Mouse (Mus musculus): ENCODE results near the gene Cox6b2.
A peak's percentile ranks its signal among the peaks of the same experiment; 100 is the strongest.

The Cox6b2 gene

DNA sequence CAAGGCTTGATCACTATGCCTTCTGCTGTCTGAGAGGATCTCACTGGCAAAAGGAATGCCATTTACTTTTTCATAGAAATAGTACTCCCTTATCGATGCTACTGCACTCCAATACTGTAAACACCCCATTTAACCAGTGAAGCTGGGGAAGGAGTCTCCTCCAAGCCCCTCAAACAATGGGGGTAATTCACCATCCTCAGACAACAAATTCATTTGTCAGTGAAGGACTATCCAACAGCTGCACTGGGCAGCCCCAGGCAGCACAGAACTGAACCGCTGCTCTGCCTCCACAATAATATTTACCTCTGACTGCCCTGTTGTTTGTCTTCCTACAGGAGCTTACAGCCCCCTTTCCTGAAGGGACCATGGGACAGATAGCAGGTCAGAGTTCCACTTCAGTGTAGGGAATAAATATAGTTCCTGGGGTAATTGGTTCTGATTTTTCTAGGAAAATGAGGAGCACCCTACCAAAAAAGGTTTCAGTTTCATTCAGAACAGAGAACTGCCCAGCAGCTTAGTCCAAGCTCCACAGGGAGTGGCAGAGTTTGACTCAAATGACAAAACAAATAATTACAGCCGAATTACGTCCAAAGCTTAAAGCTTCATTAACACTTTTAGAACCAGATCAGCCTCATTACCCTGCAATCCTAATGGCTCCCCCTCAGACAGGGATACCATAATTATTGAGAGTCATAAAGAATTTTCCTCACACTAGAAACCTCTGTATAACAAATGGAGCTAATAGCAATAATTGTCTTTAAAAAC, 12.2 kb upstream of the Cox6b2 start:
- no peak for DNase-seq (ENCODE audit: extremely low spot score)

DNA sequence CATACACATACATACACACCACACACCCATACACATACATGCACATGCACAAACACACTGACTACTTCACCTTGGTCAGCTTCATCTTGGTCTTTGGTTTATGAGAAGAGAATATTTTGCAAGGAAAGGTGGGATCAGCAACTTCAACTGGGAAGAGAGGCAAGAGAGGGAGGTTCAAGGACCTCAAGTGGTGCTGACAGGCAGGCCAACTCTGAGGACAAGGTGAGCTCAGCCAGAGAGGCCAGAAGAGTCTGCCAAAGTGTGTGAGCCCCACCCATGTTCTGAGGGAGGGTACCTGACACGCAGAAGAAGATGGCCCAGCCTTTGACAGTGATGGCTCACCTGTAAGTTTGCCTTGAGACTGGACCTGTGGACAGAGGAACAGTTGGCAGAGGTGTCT, 6.8 kb upstream of the Cox6b2 start:
- no peak for DNase-seq (ENCODE audit: extremely low spot score)

GRCm38 (mm10) chr7:4751971-4752820, 698 bp downstream of the Cox6b2 start:
- peak; percentile 80 for DNase-seq (ENCODE audit: extremely low spot score)

DNA sequence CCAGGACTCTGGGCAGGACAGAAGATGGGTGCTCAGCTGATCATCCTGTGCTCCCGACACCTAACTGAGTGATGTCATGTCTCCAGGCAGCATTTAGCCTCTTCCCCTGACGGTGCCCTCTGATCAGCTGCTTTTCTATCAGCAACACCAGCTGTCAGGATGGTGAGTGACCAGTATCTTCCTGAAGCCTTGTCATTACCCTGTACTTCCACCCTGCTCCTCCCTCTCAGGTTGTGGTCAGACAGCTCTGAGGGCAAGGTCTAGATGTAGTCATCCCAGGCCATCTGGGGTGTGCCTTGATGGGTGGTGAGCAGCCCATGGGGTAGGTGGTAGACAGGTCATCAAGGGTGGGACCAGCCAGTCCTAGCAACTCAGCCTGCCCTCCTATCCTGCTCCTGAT, 3.7 kb downstream of the Cox6b2 start:
- no peak for DNase-seq (ENCODE audit: extremely low spot score)

- DNase-seq (ENCODE audit: extremely low spot score), result no peak
These were observed 4.6 kb downstream of the Cox6b2 start for GRCm38 (mm10) chr7:4748321-4748720.

DNA sequence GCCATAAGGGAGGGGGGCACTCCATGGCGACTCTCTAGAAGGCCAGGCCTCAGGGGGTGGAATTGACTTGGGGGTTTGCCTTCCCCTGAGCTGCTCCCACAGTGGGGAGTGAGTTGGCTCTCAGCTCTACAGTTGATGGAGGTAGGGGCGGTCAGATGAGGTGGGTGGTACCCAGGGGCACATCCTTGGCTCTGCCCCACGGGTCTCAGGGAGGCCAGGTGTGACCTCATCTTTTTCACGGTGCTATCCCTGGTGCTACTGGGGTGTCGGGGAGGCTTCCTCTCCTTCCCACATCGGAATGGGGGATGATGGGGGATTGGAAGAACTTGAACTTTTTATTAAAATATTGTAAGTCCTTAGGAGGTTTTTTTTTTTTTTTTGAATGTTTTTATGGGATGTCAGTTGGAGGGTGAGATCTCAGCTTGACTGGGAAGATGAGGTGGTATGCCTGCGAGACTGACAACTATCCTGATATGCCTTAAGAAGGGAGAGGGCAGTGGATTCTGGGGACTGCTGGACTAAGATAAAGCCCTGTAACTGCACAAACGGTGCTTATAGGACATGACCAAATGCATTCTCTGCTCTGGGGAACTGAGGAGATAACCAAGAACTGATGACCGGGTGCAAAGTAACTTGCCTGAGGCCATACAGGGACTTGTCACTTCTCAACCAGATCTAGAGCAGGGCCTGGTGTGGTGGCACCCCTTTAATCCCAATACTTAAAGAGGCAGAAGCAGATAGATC, 5.6 kb downstream of the Cox6b2 start:
- no peak for DNase-seq (ENCODE audit: extremely low spot score)

- DNase-seq (ENCODE audit: extremely low spot score), result no peak
These were observed 6.4 kb downstream of the Cox6b2 start for GRCm38 (mm10) chr7:4746326-4746980.

GRCm38 (mm10) chr7:4744886-4745285, 8.0 kb downstream of the Cox6b2 start:
- no peak for DNase-seq (ENCODE audit: extremely low spot score)

- no peak for DNase-seq (ENCODE audit: extremely low spot score)
These were observed 9.5 kb downstream of the Cox6b2 start for GRCm38 (mm10) chr7:4743354-4743753.

GRCm38 (mm10) chr7:4742482-4742819, 10.4 kb downstream of the Cox6b2 start:
- DNase-seq (ENCODE audit: extremely low spot score), result no peak

- no peak for DNase-seq (ENCODE audit: extremely low spot score)
These were observed 11.0 kb downstream of the Cox6b2 start for GRCm38 (mm10) chr7:4741672-4742481.

- DNase-seq (ENCODE audit: extremely low spot score), result peak; percentile 69
These were observed 11.7 kb downstream of the Cox6b2 start for GRCm38 (mm10) chr7:4741151-4741550.

- DNase-seq (ENCODE audit: extremely low spot score), result no peak
These were observed 12.6 kb downstream of the Cox6b2 start for GRCm38 (mm10) chr7:4740309-4740727.

- peak; percentile 96 for DNase-seq (ENCODE audit: extremely low spot score)
These were observed 13.2 kb downstream of the Cox6b2 start, which contains the start of gene Kmt5c for GRCm38 (mm10) chr7:4739544-4740275. Gene Kmt5c, plus strand, starts transcription at chr7:4740115.

- no peak for DNase-seq (ENCODE audit: extremely low spot score)
These were observed 13.8 kb downstream of the Cox6b2 start for GRCm38 (mm10) chr7:4739041-4739543.

GRCm38 (mm10) chr7:4732968-4733392, 19.9 kb downstream of the Cox6b2 start:
- no peak for DNase-seq (ENCODE audit: extremely low spot score)

- DNase-seq (ENCODE audit: extremely low spot score), result no peak
These were observed 21.8 kb downstream of the Cox6b2 start for GRCm38 (mm10) chr7:4731090-4731489.

GRCm38 (mm10) chr7:4725169-4725568, 27.7 kb downstream of the Cox6b2 start, which contains the start of gene Tmem150b:
Gene Tmem150b, minus strand, starts transcription at chr7:4725249.
- no peak for DNase-seq (ENCODE audit: extremely low spot score)

DNA sequence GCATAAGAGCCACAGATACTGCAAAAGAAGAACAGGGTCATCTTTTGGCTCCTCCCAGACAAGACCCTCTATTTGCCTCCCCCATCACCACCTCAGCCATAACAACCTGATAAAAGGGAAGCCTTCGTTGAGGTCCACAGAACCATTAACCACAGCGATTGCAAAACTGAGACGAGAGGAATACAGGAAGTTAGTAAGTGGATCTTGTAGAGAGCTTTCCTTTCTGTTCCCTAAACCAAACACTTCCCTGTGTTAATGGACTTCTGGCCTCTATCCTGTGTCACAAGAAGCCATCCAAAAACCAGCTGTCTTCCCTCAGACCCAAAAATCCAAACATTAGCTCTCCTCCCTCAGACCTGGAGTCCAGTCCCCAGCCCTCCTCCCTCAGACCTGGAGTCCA, 28.5 kb downstream of the Cox6b2 start:
- no peak for DNase-seq (ENCODE audit: extremely low spot score)

DNA sequence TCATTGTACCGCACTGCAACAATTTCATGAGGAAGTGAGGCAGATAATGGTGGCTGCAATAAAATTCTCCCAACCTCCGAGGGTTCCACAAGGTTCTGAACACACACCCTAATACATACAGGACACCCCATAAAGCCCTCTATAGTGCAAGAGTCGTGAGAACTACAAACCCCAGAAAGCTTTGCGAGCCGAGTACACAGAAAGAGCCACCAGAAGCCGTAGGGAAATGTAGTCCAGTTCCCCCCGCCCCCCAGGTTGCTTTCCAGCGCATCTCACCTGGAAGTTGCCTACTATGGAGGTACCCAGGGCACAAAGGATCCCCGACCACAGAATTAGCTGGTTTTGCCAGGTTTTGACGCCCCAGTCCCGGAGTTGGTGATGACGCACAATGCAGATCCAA, 29.4 kb downstream of the Cox6b2 start:
- no peak for DNase-seq (ENCODE audit: extremely low spot score)
